Mouse (Mus musculus): ENCODE measurements at regions not wholly inside any gene's neighbourhood (a gene's known extent, or its start where the extent isn't known, plus 50 kb on each side); places are given as distances from the start of the nearest gene placed in this dataset.
A peak's percentile ranks its signal among the peaks of the same experiment; 100 is the strongest.

- 0 out of 2 replicates have a peak overlapping the region, but pooled peaks have one; percentile 44 for H3K27ac ChIP-seq (ENCODE audit: insufficient read depth, low read length)
- TF ChIP-seq CTCF (IDR thresholded peaks at IDR 0.05; ENCODE audit: extremely low read depth, insufficient read depth, low read length), result no peak
- TF ChIP-seq POLR2A (IDR thresholded peaks at IDR 0.05; ENCODE audit: extremely low read depth, insufficient read depth, low read length), result no peak
These were observed 92.3 kb downstream of the 1700020N01Rik start for GRCm38 (mm10) chr10:21685122-21685798.

GRCm38 (mm10) chr10:21686060-21686459 lies 93.1 kb downstream of the 1700020N01Rik start:
- no peak for TF ChIP-seq POLR2A (IDR thresholded peaks at IDR 0.05; ENCODE audit: extremely low read depth, insufficient read depth, low read length)
- TF ChIP-seq CTCF (IDR thresholded peaks at IDR 0.05; ENCODE audit: extremely low read depth, insufficient read depth, low read length), result no peak
- no peak overlapping the region for H3K4me3 ChIP-seq (ENCODE audit: insufficient read depth, low read length)
- no peak overlapping the region for H3K27ac ChIP-seq (ENCODE audit: insufficient read depth, low read length)

More at GRCm38 (mm10) chr10:21685122-21685798, 92.3 kb downstream of the 1700020N01Rik start:
- Histone ChIP-seq H3K4me3 (ENCODE audit: insufficient read depth, low read length) (no peak overlapping the region), H3K4me1 (ENCODE audit: control insufficient read depth, insufficient read depth, low read length) (peaks cover 4% of the 10 kb centered on the region; the same call in 1 of the 2 replicates)

GRCm38 (mm10) chr10:21687484-21687883 lies 94.5 kb downstream of the 1700020N01Rik start:
- TF ChIP-seq POLR2A (IDR thresholded peaks at IDR 0.05; ENCODE audit: extremely low read depth, insufficient read depth, low read length) (no peak), CTCF (IDR thresholded peaks at IDR 0.05; ENCODE audit: extremely low read depth, insufficient read depth, low read length) (no peak)
- no peak overlapping the region for H3K4me3 ChIP-seq (ENCODE audit: insufficient read depth, low read length)
- no peak overlapping the region for H3K27ac ChIP-seq (ENCODE audit: insufficient read depth, low read length)
- H3K4me1 ChIP-seq (ENCODE audit: control insufficient read depth, insufficient read depth, low read length), result peaks cover 1% of the 10 kb centered on the region; the same call in 1 of the 2 replicates

More at GRCm38 (mm10) chr10:21686060-21686459, 93.1 kb downstream of the 1700020N01Rik start:
- peaks cover 1% of the 10 kb centered on the region; the same call in 1 of the 2 replicates for H3K4me1 ChIP-seq (ENCODE audit: control insufficient read depth, insufficient read depth, low read length)

GRCm38 (mm10) chr10:21688513-21688912 lies 95.6 kb downstream of the 1700020N01Rik start:
- peaks cover 1% of the 10 kb centered on the region; the same call in 1 of the 2 replicates for H3K4me1 ChIP-seq (ENCODE audit: control insufficient read depth, insufficient read depth, low read length)
- no peak overlapping the region for H3K4me3 ChIP-seq (ENCODE audit: insufficient read depth, low read length)
- H3K27ac ChIP-seq (ENCODE audit: insufficient read depth, low read length), result no peak overlapping the region
- no peak for TF ChIP-seq CTCF (IDR thresholded peaks at IDR 0.05; ENCODE audit: extremely low read depth, insufficient read depth, low read length)
- no peak for TF ChIP-seq POLR2A (IDR thresholded peaks at IDR 0.05; ENCODE audit: extremely low read depth, insufficient read depth, low read length)

GRCm38 (mm10) chr10:21689847-21690269 lies 96.9 kb downstream of the 1700020N01Rik start:
- H3K27ac ChIP-seq (ENCODE audit: insufficient read depth, low read length), result no peak overlapping the region
- no peak for TF ChIP-seq POLR2A (IDR thresholded peaks at IDR 0.05; ENCODE audit: extremely low read depth, insufficient read depth, low read length)
- no peak for TF ChIP-seq CTCF (IDR thresholded peaks at IDR 0.05; ENCODE audit: extremely low read depth, insufficient read depth, low read length)
- H3K4me3 ChIP-seq (ENCODE audit: insufficient read depth, low read length), result no peak overlapping the region
- no peaks in the 10 kb centered on the region for H3K4me1 ChIP-seq (ENCODE audit: control insufficient read depth, insufficient read depth, low read length)

- peaks cover 1% of the 10 kb centered on the region; the same call in 1 of the 2 replicates for H3K4me1 ChIP-seq (ENCODE audit: control insufficient read depth, insufficient read depth, low read length)
- H3K27ac ChIP-seq (ENCODE audit: insufficient read depth, low read length), result peak overlapping the region; percentile 39; the same call in 1 of the 2 replicates
- no peak overlapping the region for H3K4me3 ChIP-seq (ENCODE audit: insufficient read depth, low read length)
- TF ChIP-seq CTCF (IDR thresholded peaks at IDR 0.05; ENCODE audit: extremely low read depth, insufficient read depth, low read length) (no peak), POLR2A (IDR thresholded peaks at IDR 0.05; ENCODE audit: extremely low read depth, insufficient read depth, low read length) (no peak)
These were observed 102.2 kb downstream of the 1700020N01Rik start for GRCm38 (mm10) chr10:21695185-21695584.

GRCm38 (mm10) chr10:21696671-21697070 lies 103.7 kb downstream of the 1700020N01Rik start:
- H3K4me3 ChIP-seq (ENCODE audit: insufficient read depth, low read length), result no peak overlapping the region
- peaks cover 2% of the 10 kb centered on the region for H3K4me1 ChIP-seq (ENCODE audit: control insufficient read depth, insufficient read depth, low read length)
- H3K27ac ChIP-seq (ENCODE audit: insufficient read depth, low read length), result no peak overlapping the region
- TF ChIP-seq POLR2A (IDR thresholded peaks at IDR 0.05; ENCODE audit: extremely low read depth, insufficient read depth, low read length), result no peak
- no peak for TF ChIP-seq CTCF (IDR thresholded peaks at IDR 0.05; ENCODE audit: extremely low read depth, insufficient read depth, low read length)

GRCm38 (mm10) chr10:21701580-21701979 lies 108.6 kb downstream of the 1700020N01Rik start:
- Histone ChIP-seq H3K27ac (ENCODE audit: insufficient read depth, low read length) (no peak overlapping the region), H3K4me3 (ENCODE audit: insufficient read depth, low read length) (no peak overlapping the region), H3K4me1 (ENCODE audit: control insufficient read depth, insufficient read depth, low read length) (peaks cover 1% of the 10 kb centered on the region; the same call in 1 of the 2 replicates)
- TF ChIP-seq CTCF (IDR thresholded peaks at IDR 0.05; ENCODE audit: extremely low read depth, insufficient read depth, low read length), result no peak
- TF ChIP-seq POLR2A (IDR thresholded peaks at IDR 0.05; ENCODE audit: extremely low read depth, insufficient read depth, low read length), result no peak

- Histone ChIP-seq H3K27ac (ENCODE audit: insufficient read depth, low read length) (no peak overlapping the region), H3K4me3 (ENCODE audit: insufficient read depth, low read length) (no peak overlapping the region), H3K4me1 (ENCODE audit: control insufficient read depth, insufficient read depth, low read length) (peaks cover 1% of the 10 kb centered on the region; the same call in 1 of the 2 replicates)
- TF ChIP-seq POLR2A (IDR thresholded peaks at IDR 0.05; ENCODE audit: extremely low read depth, insufficient read depth, low read length), result no peak
- no peak for TF ChIP-seq CTCF (IDR thresholded peaks at IDR 0.05; ENCODE audit: extremely low read depth, insufficient read depth, low read length)
These were observed 109.2 kb downstream of the 1700020N01Rik start for GRCm38 (mm10) chr10:21702134-21702533.

GRCm38 (mm10) chr10:21711866-21712265 lies 118.9 kb downstream of the 1700020N01Rik start:
- TF ChIP-seq POLR2A (IDR thresholded peaks at IDR 0.05; ENCODE audit: extremely low read depth, insufficient read depth, low read length) (no peak), CTCF (IDR thresholded peaks at IDR 0.05; ENCODE audit: extremely low read depth, insufficient read depth, low read length) (no peak)
- Histone ChIP-seq H3K27ac (ENCODE audit: insufficient read depth, low read length) (no peak overlapping the region), H3K4me1 (ENCODE audit: control insufficient read depth, insufficient read depth, low read length) (0 out of 2 replicates have a peak, but pooled peaks cover 1% of the 10 kb centered on the region), H3K4me3 (ENCODE audit: insufficient read depth, low read length) (no peak overlapping the region)

Data from cortical plate, adult 2 months (tissue).